Mouse (Mus musculus): ENCODE results near the gene Rnf6.

- TF ChIP-seq CTCF (conservative IDR thresholded peaks at IDR 0.05; ENCODE audit: low read length) (no peak), NANOG (IDR thresholded peaks at IDR 0.05; ENCODE audit: borderline replicate concordance, low read length) (no peak), POU5F1 (IDR thresholded peaks at IDR 0.05; ENCODE audit: borderline replicate concordance, low read length) (no peak)
Observed at GRCm38 (mm10) chr5:146205537-146205936, 15.8 kb downstream of the Rnf6 start.

Data from E14TG2a.4 (cell line).